Mouse (Mus musculus): ENCODE measurements around the gene Agbl1.
A peak's percentile ranks its signal among the peaks of the same experiment; 100 is the strongest.
"Not testable (repeated sequence)": the region's sequence is repeated elsewhere in the genome, so short reads cannot be mapped to it uniquely, and the experiment has no call there.

Gene Agbl1

DNA sequence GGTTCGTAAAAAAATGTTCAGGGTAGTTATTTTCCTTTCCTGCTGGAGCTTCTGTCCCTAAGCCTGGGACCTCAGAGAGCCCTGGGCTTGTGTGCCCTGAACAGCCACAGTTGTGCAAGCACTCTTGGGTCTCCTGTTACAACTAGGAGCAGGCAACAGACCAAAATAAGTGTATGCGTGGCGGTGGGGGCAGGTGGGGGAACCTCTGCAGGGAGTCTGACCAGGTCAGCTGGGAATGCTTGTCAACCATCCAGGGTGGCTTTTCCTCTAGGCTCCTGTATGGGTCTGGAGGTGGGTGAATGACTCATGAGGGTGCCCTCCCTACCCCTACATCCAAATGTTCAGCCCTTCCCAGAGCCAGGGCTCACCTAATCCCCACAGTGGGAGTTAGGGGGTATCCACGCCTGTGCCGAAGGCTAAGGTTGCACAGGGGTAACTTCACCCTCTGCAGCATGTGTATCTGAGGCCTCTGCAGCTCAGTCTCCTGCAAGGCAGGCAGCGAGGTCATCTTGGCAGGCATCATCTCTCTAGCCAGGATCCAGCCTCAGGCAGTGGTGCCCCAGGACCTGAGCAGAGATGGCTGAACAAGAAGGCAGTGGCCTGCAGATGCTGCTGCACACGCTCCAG lies at the start of gene Agbl1:
TSS of gene Agbl1 (plus strand) at position 577 of the 627 bp plus-strand sequence.
- DNase-seq = no peak

DNA sequence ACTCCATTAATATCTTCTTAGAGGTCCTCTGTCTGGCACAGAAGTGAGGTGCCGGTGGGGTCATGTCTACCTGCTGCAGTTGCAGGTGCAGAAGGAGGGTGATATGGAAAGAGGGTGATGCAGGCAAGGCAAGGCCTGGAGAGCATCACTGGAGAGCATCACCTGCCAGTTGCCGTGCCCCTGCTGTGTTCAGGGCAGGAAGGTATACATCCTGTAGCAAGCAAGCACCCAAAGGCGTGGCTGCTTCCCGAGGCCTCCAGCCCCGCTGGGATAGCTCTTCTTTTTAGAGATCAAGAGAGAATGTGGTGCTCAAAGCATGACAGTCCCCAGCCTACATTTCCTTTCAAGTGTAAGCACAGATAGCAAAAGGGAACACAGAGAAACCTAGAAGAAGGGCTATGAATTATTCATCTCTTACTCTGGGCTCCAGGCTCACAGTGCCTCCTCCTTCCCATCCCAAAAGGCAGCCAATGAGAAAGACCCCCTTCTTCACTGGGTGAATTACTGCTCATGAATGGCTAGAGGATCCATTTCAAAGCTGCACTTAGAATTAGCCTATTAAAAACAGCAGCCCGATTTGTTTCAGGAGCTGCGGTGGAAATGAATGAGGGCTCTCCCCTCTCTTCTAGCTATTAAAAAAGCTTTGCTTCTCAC lies 44.6 kb upstream of the Agbl1 start:
- DNase-seq = no peak

DNA sequence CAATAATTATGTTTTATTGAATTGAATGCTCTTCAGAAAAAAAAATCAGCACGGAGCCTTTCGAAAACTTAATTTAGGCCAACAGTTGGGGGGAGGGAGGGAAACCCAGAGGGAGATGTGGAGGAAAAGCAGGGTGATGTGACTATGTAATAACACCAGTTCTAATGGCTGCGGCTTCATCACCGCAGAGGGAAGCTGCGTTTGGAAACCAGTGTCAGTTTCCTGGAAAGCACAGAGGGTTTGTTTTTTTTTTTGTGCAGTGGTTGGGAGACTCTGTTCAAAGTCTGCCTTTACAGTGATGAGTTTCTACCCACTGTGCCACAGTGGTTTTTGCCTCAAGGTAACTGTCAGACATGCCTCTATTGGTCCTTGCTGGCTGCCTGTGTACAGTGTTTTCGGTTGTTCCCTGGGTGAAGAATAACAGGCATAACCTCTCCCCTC lies 44.0 kb upstream of the Agbl1 start:
- DNase-seq = no peak

DNA sequence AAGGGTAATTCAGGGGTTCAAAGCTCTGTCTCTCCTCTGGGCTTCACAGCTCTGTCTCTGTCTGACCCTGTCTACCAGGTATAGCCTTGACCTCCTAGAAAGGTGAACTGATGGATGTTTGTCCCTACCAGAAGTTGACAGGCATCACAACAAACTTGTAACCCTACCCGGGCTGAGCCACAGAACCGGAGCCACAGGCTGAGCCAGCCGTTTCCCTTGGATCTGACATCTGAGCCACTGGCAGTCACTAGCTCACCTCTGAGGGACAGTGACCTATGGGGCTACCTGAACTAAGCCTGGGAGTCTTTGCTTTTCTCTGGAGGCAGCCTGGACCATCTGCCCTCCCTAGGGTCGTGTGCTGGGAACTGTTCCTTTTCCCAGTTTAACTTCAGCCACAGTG lies 11.1 kb upstream of the Agbl1 start:
- DNase-seq = no peak

DNA sequence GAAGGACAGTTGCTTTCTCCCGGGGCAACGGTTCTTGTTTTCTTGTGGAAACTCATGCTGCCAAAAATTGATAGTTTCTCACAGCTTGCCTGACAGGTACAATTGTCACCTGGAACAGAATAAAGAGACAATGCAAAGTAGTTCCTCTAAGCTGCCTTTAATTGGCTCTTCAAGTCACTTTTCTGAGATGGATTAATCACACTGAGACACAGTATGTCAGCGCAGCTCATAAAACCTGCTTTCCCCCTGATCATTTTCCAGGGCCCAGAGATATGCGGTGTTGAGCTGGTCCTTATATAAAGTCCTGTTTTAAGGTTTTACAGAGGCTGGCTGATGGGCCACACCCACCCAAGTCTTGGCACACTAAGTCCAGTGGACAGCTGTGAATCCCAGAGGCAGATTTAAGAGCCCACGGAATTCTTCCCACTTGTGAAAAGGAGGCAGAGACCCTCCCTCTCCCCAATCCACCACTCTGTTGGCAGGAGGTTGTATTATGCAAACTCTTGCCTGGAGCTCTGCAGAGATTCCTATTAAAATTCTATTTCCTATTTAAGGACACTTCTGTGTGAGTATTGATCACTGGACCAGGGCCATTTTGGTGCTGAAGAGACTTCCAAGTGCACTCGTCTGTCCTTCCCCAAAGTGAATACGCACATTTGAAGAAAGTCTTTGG lies 9.8 kb upstream of the Agbl1 start:
- DNase-seq = no peak

DNA sequence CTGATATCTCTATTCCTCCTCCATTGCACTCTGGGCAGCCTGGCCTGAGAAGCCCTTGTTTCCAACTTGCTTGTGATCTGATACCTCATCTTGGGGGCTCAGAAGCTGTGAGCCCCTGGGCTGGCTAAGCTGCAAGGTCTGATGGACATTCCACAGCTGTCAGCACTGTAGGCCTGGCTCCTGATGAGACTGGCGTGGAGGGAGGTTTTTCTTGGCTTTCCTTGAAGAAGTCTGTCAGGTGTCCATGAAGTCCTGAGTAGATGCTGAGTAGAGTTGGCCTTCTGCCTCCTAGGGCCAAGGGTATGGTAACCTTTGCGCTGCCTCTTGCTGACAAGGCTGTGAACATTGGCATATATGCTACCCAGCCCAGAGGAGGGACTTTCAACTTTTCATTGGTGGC lies 7.0 kb upstream of the Agbl1 start:
- DNase-seq = no peak

DNA sequence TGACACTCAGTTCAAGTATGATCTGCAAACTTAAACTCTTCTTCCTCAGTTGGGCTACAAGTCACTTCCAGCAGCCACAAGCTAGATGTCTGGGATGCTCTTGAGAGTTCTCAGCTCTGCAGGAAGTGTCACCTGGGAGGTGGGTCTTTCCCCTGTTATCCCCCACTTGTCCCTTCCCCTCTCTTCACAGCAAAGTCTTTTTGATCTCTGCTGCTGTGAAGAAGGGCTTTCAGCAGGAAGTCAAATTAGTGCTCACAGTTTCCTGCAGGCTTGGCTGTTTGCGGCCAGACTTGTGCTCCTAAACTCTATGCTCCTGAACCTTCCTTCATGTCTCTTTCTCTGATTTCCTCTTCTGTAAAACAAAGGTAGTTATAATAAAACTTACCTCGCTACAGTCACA lies 806 bp upstream of the Agbl1 start:
- no peak for DNase-seq

DNA sequence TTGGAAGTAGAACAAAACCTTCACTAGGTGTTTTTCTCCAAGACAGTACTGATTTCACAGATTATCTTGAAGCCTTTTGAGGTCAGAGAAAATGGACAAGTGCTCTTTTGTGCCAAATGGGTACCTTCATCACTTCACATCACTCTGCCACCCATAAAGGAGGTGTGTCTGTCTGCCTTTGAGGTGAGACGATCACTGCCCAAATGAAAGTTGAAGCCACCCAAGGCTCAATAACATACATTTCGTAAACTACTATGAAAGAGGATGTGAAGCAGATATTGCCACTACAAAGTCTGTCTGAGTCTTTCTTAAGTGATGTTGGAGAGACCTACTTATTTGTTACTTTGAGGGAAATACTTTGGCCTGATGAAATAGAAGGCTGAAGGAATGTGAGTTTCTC lies 4.6 kb downstream of the Agbl1 start:
- DNase-seq = no peak

DNA sequence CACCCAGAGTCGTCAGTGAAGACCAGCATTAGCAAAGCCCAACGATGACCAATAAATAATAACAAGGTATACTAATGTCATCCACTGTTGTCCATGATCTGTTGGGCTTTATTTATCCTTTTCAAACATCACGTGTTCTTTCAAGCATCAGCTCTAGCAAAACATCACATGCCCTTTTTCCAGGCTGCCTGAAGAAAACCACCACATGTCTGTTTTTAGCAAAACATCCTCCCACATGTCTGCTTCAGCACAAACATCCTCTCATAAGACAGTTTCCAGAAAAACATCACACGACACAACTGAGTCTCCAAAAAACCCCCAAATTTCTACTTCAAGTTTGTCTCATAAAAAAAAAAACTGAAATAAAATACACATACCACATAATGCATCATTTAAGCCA lies 7.8 kb downstream of the Agbl1 start:
- no peak for DNase-seq

DNA sequence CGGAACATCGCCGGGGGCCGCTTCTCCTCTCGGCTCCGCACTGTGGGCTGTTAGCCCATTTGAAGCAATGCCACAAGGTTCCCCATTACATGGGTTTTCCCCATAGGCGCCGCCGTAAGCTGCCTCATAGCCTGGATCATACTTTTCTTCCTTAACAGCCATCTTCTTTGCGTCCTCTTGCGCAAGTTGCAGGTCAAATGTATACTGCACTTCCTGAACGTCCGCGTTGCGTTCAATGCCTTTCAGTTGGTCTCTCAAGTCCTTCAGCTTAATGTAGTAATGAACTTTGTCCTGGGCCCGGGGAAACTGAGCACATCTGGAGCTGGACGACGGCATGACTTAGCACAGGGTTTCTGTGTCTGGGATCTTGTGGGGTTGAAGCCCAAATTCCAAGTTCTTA lies 15.2 kb downstream of the Agbl1 start:
- not testable (repeated sequence) for DNase-seq

DNA sequence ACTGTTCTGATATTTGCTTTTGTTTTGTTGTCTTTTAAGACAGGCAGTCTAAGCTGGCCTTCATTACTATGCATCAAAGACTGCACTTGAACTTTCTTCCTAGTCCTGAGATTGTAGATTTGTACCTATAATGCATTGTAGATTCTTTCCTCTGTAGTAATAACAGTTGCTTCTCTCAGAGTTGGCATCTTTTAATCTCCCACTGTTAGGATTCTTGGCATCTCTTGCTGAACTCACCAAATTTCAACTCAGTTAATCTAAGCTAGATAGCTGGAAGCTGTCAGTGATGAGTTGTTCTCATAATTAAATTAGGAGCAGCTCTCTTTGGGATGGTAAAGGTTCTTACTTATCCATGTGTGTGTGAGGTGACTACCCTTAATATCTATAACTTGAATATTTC lies 45.4 kb downstream of the Agbl1 start:
- no peak for DNase-seq

DNA sequence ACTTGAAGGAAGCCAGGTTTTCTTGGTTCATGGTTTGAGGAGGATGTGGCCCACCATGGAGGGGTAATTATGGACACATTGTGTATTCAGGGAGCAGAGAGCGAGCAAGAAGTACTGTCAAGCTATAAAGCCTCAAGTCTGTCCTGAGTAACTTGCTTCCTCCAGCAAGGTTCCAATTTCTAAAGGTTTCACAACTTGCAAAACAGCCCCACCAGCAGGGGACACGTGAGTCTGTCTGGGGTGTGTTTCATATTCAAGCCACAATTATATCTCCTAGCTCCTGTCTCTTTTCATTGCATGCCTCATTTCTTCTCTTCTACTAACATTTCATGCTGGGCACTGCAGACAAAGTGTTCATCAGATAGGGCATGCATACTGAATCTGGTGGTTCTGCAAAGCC lies 53.1 kb downstream of the Agbl1 start:
- DNase-seq = no peak

DNA sequence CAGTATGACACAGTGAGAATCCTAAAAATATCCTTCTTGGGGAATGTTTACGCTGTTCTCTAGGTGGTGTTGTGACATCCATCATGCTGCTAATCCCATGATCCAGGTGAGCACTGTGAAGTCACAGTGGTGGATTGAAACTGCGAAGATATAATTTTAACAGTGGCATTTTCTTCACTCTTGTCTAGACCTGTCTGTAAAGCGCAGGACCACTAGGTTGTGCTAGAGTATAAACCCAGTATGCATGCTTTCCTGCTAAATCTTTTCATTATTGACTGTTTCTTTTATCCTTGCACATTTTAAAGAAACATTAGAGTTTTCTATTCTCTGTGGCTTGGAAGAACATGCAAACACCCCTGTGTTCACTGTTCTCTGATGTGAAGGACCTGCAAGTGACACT lies 57.8 kb downstream of the Agbl1 start:
- no peak for DNase-seq

DNA sequence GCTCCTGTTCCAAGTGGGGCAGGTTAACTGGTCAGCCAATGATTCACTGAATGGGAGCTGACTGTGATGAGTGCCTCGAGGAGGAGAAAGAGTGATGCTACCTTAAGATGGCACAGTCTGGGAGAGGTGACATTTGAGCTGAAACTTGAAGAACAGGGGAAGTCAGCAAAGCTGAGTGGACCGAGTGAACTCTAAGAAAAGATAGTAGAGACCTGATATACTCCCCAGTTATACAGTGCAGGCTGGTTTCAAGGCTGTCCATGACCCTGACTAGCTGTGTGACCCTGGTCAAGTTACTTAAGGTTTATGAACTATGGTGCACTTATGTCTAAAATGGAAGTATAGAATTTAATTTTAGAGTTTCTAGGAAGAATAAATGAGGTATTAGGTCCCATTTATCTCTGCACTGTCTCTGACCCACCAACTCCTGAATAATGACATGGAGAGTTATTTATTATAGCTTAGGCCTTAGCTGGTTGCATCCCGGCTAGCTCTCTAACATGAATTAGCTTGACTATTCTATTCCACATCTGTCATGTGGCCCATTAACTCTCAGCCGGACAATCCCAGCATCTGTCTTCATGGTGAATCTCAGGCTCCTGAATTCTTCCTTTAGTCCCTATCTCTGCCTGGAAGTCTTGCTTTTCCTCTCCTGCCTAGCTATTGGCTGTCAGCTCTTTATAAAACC lies 92.3 kb downstream of the Agbl1 start:
- DNase-seq = no peak

DNA sequence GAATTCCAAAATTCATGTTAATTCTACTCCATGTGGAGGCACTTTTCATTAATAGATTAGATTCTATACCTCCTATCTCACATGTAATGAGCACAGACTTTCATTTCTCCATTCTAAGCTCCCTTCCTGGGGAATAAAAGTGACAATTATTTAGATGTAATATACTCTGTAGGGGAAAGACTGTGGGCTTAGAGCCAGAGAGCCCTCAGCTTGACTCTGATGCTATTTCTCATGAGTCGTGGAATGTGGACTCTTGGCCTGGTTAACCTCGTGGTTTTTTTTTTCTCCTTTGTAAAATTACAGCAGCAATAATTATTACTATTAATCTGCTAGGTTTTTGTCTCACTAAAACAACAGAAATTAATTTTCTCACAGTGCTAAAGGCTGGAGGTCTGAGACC lies 96.4 kb downstream of the Agbl1 start:
- DNase-seq = no peak

DNA sequence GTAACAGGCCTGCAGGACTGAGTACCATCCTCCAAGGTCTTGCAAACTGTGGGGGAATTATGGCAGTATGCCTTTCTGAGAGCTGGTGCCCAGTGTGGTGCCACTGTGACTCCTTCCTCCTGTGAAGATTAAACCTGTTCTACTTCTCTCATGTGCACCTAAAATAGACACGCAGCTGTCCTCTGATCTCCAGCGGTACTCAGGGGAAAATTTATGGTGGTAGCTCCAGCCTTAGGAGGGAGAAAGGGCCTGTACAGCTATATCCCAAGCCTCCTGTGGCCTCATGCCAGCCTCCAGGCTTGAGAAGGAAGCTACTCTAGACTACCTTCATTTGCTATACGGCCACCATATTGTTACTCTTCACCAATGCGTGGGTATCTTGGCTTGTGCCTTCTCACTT lies 109.6 kb downstream of the Agbl1 start:
- no peak for DNase-seq

DNA sequence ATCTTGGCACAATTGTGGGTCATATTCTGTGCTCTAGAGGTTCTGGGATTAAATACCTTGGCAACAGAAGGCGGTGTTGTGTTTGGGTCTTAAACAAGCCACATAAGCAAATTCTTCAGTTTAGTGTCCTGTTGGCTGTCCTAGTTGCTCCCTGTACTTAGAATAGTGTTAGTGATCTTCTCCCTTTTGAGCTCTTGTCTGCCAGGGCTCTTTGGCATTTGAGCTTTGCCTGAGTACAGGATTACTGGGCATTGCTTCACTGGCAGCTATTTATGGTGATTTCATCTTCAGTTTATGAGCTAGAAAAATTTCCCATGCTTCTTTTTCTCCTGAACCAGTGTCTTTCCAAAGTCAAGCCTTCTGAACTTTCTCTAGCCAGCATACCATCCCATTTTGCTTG lies 111.9 kb downstream of the Agbl1 start:
- DNase-seq = no peak

DNA sequence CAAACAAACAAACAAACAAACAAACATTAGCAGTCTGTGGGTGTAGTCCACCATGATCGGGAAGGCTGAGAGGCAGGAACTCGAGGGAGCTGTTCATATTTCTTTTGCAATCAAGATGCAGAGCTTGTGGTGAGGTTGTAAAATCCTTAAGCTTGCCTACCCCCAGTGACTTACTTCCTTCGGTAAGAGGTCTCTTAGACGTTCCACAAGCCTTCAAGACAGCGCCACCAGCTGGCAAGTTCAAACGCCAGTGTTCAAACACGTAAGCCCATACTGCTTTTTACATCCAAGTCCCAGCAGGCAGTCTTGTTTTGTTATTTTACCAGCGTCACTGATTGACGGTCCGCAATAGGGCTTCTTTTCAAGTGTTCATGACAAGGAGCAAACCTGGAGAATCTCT lies 123.8 kb downstream of the Agbl1 start:
- peak; percentile 8 for DNase-seq

DNA sequence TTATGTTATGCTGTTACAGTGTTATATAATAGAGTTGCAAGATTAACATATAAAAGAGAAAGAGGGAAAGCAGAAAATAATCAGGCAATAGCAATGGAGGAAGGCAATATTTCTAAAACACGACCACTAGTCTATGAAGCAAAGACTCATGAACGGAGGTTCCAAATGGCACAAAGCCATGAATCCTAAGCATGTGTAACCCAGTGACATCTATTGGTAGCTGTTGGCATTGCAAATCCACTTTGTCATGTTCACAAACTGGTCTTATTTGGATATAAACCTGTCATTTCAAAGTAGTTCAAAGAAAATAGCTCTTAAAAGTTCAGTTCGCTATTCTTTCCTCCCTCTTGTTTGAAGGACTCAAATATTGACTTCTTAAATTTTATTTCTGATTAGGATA lies 124.8 kb downstream of the Agbl1 start:
- peak; percentile 66 for DNase-seq

DNA sequence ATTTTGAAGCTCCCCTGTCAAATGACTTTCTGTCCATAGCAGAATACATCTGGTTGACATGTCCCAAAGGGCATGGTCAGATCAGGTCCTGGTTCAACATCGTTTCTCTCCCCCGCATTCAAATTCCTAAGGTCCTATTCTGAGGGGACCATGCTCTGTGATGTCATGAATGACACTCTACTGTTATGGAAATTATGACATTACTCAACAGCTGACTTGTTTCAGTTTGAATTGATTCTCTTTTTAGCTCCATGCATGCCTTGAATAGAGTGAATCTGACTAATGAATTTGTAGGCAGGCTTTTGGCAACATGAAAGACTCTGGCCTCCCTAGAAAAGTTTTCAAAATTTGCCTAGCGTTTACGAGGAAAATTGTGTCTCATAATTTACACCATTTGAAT lies 141.6 kb downstream of the Agbl1 start:
- DNase-seq = no peak

DNA sequence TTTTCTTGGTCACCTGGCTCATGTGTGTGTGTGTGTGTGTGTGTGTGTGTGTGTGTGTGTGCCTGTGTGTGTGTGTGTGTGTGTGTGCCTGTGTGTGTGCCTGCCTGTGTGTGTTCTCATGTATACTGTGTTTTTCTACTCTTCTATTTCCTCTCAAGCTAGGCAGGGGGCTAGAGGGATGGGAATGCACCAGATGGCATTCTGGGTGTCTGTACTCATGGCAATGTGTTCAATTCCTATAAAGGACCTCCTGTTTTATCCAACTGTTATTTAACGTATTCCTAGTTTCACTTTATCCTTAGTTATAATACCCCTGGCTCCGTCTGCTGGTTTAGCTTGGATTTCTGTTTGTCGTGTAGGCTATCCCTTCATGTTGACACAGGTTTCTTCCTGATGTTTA lies 149.8 kb downstream of the Agbl1 start:
- no peak for DNase-seq

DNA sequence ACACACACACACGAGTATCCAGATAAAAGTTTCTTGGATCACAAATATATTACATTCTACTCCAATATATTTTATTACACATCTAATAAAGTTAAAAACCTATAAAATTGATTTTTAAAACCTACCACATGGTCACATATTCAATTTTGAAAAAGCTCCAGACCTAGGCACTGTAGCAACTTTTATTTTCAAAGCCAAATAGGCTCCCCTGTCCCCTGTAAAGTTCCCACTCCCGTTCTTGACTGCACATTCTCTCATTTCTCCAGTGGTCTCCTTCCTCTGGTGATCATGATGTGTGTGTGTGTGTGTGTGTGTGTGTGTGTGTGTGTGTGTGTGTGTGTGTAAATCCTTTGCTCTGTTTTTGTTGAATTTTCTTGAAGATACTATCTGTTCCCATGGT lies 152.3 kb downstream of the Agbl1 start:
- no peak for DNase-seq

DNA sequence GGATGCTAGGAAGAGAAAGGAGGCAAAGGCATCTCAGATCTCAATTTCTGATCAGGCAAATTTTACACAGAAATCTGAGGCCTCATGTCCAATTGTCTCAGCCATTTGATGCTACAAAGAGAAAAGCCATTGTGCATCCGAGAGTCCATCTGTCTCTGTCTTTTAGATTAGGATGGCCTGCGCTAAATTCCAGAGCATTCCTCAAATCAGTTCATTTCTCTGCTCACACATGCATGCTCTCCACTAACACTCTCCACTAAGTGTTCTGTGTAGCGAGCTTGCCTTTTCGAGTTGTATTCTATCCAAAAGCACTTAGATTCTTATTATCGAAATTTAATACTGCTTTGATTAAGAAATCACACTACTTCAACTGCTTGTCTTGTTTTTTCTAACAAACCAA lies 159.6 kb downstream of the Agbl1 start:
- DNase-seq = no peak

Measured in lung, postnatal 36 days (tissue).